Mouse (Mus musculus) liver, postnatal 0 days (tissue): ENCODE data around the gene She. TPM values are rescaled to one million over a fixed set of nuclear protein-coding genes. Genes with fewer than 3 reads are reported as not detected.

Source experiments
- ATAC-seq: fragments of 200-750 bp; cut with Nextera tagmentation; 2 replicates; pipeline ENCODE4 v1.8.0; 2017; ENCODE audit warnings: mild to moderate bottlenecking, moderate library complexity
- DNase-seq: peaks from one replicate; pipeline ENCODE4 v3.0.0-alpha.2; 2016
- H3K27ac ChIP-seq: fragments of 300-500 bp; sonication (generic); 2 replicates; pipeline ENCODE4 v1.5.1; 2014; ENCODE audit warnings: antibody characterized with exemption, moderate library complexity, mild to moderate bottlenecking, low read depth
- H3K27me3 ChIP-seq: fragments of 300-500 bp; sonication (generic); 2 replicates; pipeline ENCODE4 v1.6.1; 2014; ENCODE audit warnings: low read length, control low read depth, mixed read lengths; ENCODE audit not compliant: insufficient read depth
- H3K36me3 ChIP-seq: fragments of 300-500 bp; sonication (generic); replicated peaks from 2 replicates; pipeline ENCODE4 v1.6.1; 2014; ENCODE audit warnings: mild to moderate bottlenecking, control low read depth, low read length, moderate library complexity, mixed read lengths; ENCODE audit not compliant: insufficient read depth
- H3K4me1 ChIP-seq: fragments of 300-500 bp; sonication (generic); 2 replicates; pipeline ENCODE4 v1.6.1; 2014; ENCODE audit warnings: antibody characterized with exemption, mild to moderate bottlenecking, control low read depth; ENCODE audit not compliant: insufficient read depth
- H3K4me2 ChIP-seq: fragments of 300-500 bp; sonication (generic); 2 replicates; pipeline ENCODE4 v1.6.1; 2014; ENCODE audit warnings: low read depth, mild to moderate bottlenecking, low read length, moderate library complexity, mixed read lengths
- H3K4me3 ChIP-seq: fragments of 300-500 bp; sonication (generic); 2 replicates; pipeline ENCODE4 v1.5.1; 2014; ENCODE audit warnings: low read depth, low read length
- H3K9ac ChIP-seq: fragments of 300-500 bp; sonication (generic); replicated peaks from 2 replicates; pipeline ENCODE4 v1.6.1; 2014; ENCODE audit warnings: mild to moderate bottlenecking, moderate library complexity
- H3K9me3 ChIP-seq: fragments of 300-500 bp; sonication (generic); 2 replicates; pipeline ENCODE4 v1.6.1; 2016; ENCODE audit warnings: mild to moderate bottlenecking, control low read depth, low read length, mixed read lengths
- CTCF ChIP-seq: sonication (generic); IDR thresholded peaks from 2 replicates; pipeline ENCODE4 v1.5.1; 2016; ENCODE audit warnings: antibody characterized with exemption, low read depth
- EP300 ChIP-seq: IDR thresholded peaks from 2 replicates; pipeline ENCODE4 v1.6.1; 2016; ENCODE audit warnings: antibody characterized with exemption, low read depth, mild to moderate bottlenecking
- WGBS: fragments of 180-500 bp; shearing (Covaris S2); extraction: QIAGEN DNeasy Blood & Tissue Kit; methylation state at CpG from one replicate; pipeline ENCODE4 v1.1.7; 2014; ENCODE audit not compliant: insufficient replicate concordance; 5-methylcytosine and 5-hydroxymethylcytosine counted together
- polyA plus RNA-seq: library from polyadenylated mRNA; unstranded; fragments of >200 nt; fragmentation: Nextera tagmentation; extraction: Ambion mirVana; gene quantifications from 2 replicates; pipeline ENCODE4 v1.2.1, GENCODE M21; 2015

Gene She
- polyA plus RNA-seq, 1 experiment from 2014 or later = 1.00 TPM

GRCm38 (mm10) chr3:89867651-89868050 lies 36.5 kb downstream of the She start:
- H3K36me3 ChIP-seq = peaks cover 11% of the 10 kb centered on the region
- H3K4me2 ChIP-seq = no peak overlapping the region
- no peaks in the 10 kb centered on the region for H3K27me3 ChIP-seq
- H3K4me3 ChIP-seq = no peak overlapping the region
- 80% methylated on average over 4 of the region's 4 CpGs for WGBS
- H3K9ac ChIP-seq = no peak overlapping the region
- no peak for ATAC-seq
- TF ChIP-seq EP300 (no peak), CTCF (no peak)
- no peaks in the 10 kb centered on the region for H3K9me3 ChIP-seq
- peaks cover 36% of the 10 kb centered on the region for H3K4me1 ChIP-seq
- H3K27ac ChIP-seq = no peak overlapping the region; the same call in 1 of the 2 replicates
- DNase-seq = no peak

- Histone ChIP-seq H3K4me3 (no peak overlapping the region), H3K9ac (no peak overlapping the region), H3K4me2 (no peak overlapping the region), H3K36me3 (peaks cover 16% of the 10 kb centered on the region), H3K4me1 (peaks cover 36% of the 10 kb centered on the region), H3K9me3 (0 out of 2 replicates have a peak, but pooled peaks cover 4% of the 10 kb centered on the region), H3K27me3 (no peaks in the 10 kb centered on the region), H3K27ac (no peak overlapping the region)
- TF ChIP-seq CTCF (no peak), EP300 (no peak)
- DNase-seq (no peak), ATAC-seq (no peak)
- 61% methylated on average over 7 of the region's 7 CpGs for whole genome bisulfite sequencing
Observed at GRCm38 (mm10) chr3:89868357-89868756, 37.2 kb downstream of the She start.

GRCm38 (mm10) chr3:89868956-89869355 lies 37.8 kb downstream of the She start:
- no peak for ATAC-seq
- H3K4me1 ChIP-seq = peaks cover 34% of the 10 kb centered on the region
- 0 out of 2 replicates have a peak, but pooled peaks cover 4% of the 10 kb centered on the region for H3K9me3 ChIP-seq
- no peak overlapping the region for H3K4me2 ChIP-seq
- TF ChIP-seq EP300 (no peak), CTCF (no peak)
- WGBS = 71% methylated on average over 9 of the region's 9 CpGs
- no peaks in the 10 kb centered on the region for H3K27me3 ChIP-seq
- H3K36me3 ChIP-seq = peaks cover 21% of the 10 kb centered on the region
- no peak for DNase-seq
- no peak overlapping the region for H3K4me3 ChIP-seq
- no peak overlapping the region for H3K9ac ChIP-seq
- no peak overlapping the region for H3K27ac ChIP-seq

GRCm38 (mm10) chr3:89869556-89869955 lies 38.4 kb downstream of the She start:
- WGBS = 43% methylated on average over 9 of the region's 9 CpGs
- H3K9ac ChIP-seq = no peak overlapping the region
- DNase-seq = no peak
- no peak overlapping the region for H3K4me3 ChIP-seq
- 0 out of 2 replicates have a peak, but pooled peaks cover 4% of the 10 kb centered on the region for H3K9me3 ChIP-seq
- no peak overlapping the region for H3K27ac ChIP-seq
- H3K36me3 ChIP-seq = peaks cover 26% of the 10 kb centered on the region
- no peak for ATAC-seq
- TF ChIP-seq CTCF (no peak), EP300 (no peak)
- H3K4me1 ChIP-seq = peaks cover 31% of the 10 kb centered on the region
- no peak overlapping the region for H3K4me2 ChIP-seq
- no peaks in the 10 kb centered on the region for H3K27me3 ChIP-seq

GRCm38 (mm10) chr3:89870472-89871271 lies 39.5 kb downstream of the She start:
- peaks cover 21% of the 10 kb centered on the region for H3K4me1 ChIP-seq
- WGBS = 73% methylated on average over 22 of the region's 22 CpGs
- H3K4me2 ChIP-seq = peak overlapping the region; percentile 48
- 0 out of 2 replicates have a peak, but pooled peaks cover 4% of the 10 kb centered on the region for H3K9me3 ChIP-seq
- DNase-seq = peak; percentile 35
- peaks cover 26% of the 10 kb centered on the region for H3K36me3 ChIP-seq
- peak; percentile 62 for ATAC-seq
- no peak overlapping the region; the same call in 1 of the 2 replicates for H3K9ac ChIP-seq
- H3K27ac ChIP-seq = peak overlapping the region; percentile 75; the same call in 1 of the 2 replicates
- H3K4me3 ChIP-seq = no peak overlapping the region
- H3K27me3 ChIP-seq = no peaks in the 10 kb centered on the region
- TF ChIP-seq EP300 (no peak; the same call in 1 of the 2 replicates), CTCF (no peak)

- ATAC-seq (peak; percentile 80), DNase-seq (no peak)
- no peak for TF ChIP-seq CTCF
- TF ChIP-seq EP300 = no peak; the same call in none of the 2 replicates
- Histone ChIP-seq H3K4me2 (peak overlapping the region; percentile 48), H3K9me3 (0 out of 2 replicates have a peak, but pooled peaks cover 4% of the 10 kb centered on the region), H3K27ac (peak overlapping the region; percentile 75), H3K4me3 (no peak overlapping the region), H3K4me1 (peaks cover 21% of the 10 kb centered on the region), H3K9ac (no peak overlapping the region), H3K36me3 (peaks cover 26% of the 10 kb centered on the region), H3K27me3 (no peaks in the 10 kb centered on the region)
- WGBS = 60% methylated on average over 8 of the region's 8 CpGs
Observed at GRCm38 (mm10) chr3:89871339-89871914, 40.3 kb downstream of the She start.
